Mouse (Mus musculus) testis, adult 2 months (tissue): ENCODE data around the gene Baz2b. TPM values are rescaled to one million over a fixed set of nuclear protein-coding genes. Genes with fewer than 3 reads are reported as not detected.

ENCODE experiments used
- H3K27ac ChIP-seq: fragments of 200-500 bp; 2 replicates; pipeline ENCODE4 v1.5.1; 2012; ENCODE audit warnings: low read depth, low read length; ENCODE audit not compliant: control insufficient read depth, insufficient read depth
- H3K27me3 ChIP-seq: fragments of 200-500 bp; 2 replicates; pipeline ENCODE4 v1.6.1; 2012; ENCODE audit warnings: mild to moderate bottlenecking, low read length, moderate library complexity; ENCODE audit not compliant: control insufficient read depth, insufficient read depth
- H3K36me3 ChIP-seq: fragments of 200-500 bp; 2 replicates; pipeline ENCODE4 v1.6.1; 2012; ENCODE audit warnings: mild to moderate bottlenecking, low read length; ENCODE audit not compliant: control insufficient read depth, insufficient read depth
- H3K4me1 ChIP-seq: fragments of 200-500 bp; 2 replicates; pipeline ENCODE4 v1.6.1; 2012; ENCODE audit warnings: low read length; ENCODE audit not compliant: control insufficient read depth, insufficient read depth
- H3K4me3 ChIP-seq: fragments of 200-500 bp; 2 replicates; pipeline ENCODE4 v1.5.1; 2012; ENCODE audit warnings: low read depth, mild to moderate bottlenecking, low read length, moderate library complexity, mixed read lengths; ENCODE audit not compliant: control insufficient read depth
- CTCF ChIP-seq: fragments of 200-500 bp; IDR thresholded peaks from 2 replicates; pipeline ENCODE4 v1.5.1; 2012; ENCODE audit warnings: low read depth, mild to moderate bottlenecking, inconsistent platforms, low read length, moderate library complexity; ENCODE audit not compliant: control insufficient read depth, insufficient read depth, insufficient replicate concordance
- POLR2A ChIP-seq: fragments of 200-500 bp; IDR thresholded peaks from 2 replicates; pipeline ENCODE4 v1.6.1; 2012; ENCODE audit warnings: low read depth, mild to moderate bottlenecking, inconsistent platforms, low read length, moderate library complexity; ENCODE audit not compliant: control insufficient read depth
- polyA plus RNA-seq: library from polyadenylated mRNA; depleted of rRNA; stranded (reverse); fragments of >200 nt; gene quantifications from 2 replicates; pipeline ENCODE4 v1.2.3, GENCODE M21; 2012

Baz2b gene
- polyA plus RNA-seq, 1 experiment: 20.0 TPM

DNA sequence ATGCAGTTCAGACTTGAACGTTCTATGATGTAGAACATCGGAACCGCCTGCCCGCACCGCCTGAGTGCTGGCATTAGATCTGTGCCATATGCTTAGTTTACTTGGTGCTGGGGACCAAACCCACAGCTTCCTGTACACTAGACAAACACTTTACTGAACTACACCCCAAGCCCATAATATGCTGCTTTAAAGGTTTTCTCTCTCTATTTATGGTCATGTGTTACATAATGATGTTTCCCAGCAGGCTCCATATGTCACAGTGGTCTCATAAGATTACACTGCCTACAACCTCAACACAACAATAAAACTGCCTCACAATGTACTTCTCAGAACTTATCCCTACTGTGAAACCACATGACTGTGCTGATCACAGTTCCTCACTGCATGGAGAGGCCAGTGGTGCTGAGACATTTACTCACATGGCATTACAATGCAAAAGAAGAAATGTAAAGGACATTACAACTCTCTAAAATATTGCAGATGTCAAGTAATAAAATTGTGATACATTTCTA is 9.5 kb downstream of the Baz2b start:
- no peak overlapping the region for H3K27ac ChIP-seq
- no peaks in the 10 kb centered on the region for H3K36me3 ChIP-seq
- TF ChIP-seq POLR2A (no peak), CTCF (no peak)
- H3K4me1 ChIP-seq: no peaks in the 10 kb centered on the region
- H3K27me3 ChIP-seq: no peaks in the 10 kb centered on the region
- H3K4me3 ChIP-seq: no peak overlapping the region

DNA sequence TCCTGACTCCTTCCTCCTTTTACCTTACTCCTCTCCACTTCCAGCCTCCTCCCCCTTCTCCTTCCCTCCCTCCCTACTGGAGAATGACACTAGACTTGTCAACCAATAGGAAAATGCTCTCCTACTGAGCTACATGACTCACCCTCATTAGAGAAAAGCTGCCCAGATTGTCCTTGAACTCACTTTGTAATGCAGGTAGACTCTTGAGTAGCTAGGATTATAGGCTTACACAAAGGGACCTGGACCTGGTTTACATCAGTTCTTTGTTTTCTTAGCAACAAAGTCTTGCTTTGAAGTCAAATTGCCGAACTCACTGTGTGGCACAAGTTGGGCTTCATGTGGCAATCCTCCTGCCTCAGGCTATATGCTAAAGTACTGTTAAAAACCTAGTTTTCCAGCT is 12.8 kb downstream of the Baz2b start:
- no peaks in the 10 kb centered on the region for H3K36me3 ChIP-seq
- no peaks in the 10 kb centered on the region for H3K27me3 ChIP-seq
- no peak overlapping the region for H3K4me3 ChIP-seq
- H3K4me1 ChIP-seq: no peaks in the 10 kb centered on the region
- TF ChIP-seq POLR2A: no peak
- TF ChIP-seq CTCF: no peak
- no peak overlapping the region for H3K27ac ChIP-seq

DNA sequence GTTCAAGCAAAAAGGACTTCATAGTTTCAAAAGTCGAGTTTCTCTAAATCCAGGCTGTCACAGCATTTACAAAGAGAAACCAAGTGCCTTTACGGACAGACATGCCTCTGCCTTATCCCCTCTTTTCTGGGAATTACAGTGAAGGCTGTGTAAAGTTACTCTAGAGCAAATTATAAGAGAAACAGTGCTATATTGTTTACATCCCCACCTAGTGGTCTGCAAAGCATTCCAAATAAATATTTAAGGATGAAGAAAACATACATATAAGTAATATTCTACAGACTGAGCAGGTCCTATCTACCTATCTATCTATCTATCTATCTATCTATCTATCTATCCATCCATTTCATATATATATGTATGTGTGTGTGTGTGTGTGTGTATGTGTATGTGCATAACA is 27.9 kb downstream of the Baz2b start:
- TF ChIP-seq POLR2A: no peak
- no peak for TF ChIP-seq CTCF
- H3K36me3 ChIP-seq: no peaks in the 10 kb centered on the region
- no peak overlapping the region for H3K27ac ChIP-seq
- H3K27me3 ChIP-seq: no peaks in the 10 kb centered on the region
- H3K4me1 ChIP-seq: no peaks in the 10 kb centered on the region
- H3K4me3 ChIP-seq: no peak overlapping the region

DNA sequence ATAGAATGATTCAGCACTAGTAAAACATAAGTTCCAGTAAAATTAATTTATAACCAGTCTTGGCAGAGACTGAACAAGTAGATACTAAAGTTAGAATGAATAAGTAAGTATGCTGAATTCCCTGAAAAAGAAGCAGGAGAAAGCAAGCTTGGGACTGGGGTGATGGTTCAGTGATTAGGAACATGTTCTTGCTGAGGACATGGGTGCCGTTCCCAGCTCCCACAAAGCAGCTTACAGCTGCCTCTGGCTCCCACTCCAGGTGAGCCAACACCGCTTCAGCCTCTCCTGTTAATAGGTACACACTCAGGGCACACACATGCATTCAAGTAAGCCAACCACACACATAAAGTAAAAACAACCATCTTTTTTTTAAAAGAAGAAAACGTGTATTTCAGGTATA is 32.1 kb downstream of the Baz2b start:
- H3K4me1 ChIP-seq: no peaks in the 10 kb centered on the region
- no peaks in the 10 kb centered on the region for H3K27me3 ChIP-seq
- no peaks in the 10 kb centered on the region for H3K36me3 ChIP-seq
- no peak overlapping the region for H3K4me3 ChIP-seq
- H3K27ac ChIP-seq: no peak overlapping the region
- TF ChIP-seq CTCF (no peak), POLR2A (no peak)

DNA sequence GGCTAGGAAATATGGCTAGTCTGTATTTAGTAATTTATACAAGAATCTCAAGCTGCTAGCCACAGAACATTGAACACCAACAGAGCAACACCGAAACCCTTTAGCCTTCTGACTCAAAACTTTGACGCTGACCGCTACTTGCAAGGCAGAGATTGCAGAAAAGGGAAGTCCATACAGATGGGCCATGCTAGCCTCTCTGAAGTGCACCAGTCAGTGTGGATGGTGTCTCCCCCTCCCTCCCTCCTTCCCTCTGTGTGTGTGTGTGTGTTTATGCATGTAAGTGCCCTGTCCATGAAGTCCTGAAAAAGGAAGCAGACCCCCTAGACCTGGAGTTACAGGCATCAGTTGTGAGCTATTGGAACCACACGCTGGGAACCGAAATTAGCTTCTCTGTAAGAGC is 33.6 kb downstream of the Baz2b start:
- Histone ChIP-seq H3K4me3 (no peak overlapping the region), H3K4me1 (no peaks in the 10 kb centered on the region), H3K27me3 (no peaks in the 10 kb centered on the region), H3K27ac (no peak overlapping the region), H3K36me3 (no peaks in the 10 kb centered on the region)
- TF ChIP-seq POLR2A (no peak), CTCF (no peak)

DNA sequence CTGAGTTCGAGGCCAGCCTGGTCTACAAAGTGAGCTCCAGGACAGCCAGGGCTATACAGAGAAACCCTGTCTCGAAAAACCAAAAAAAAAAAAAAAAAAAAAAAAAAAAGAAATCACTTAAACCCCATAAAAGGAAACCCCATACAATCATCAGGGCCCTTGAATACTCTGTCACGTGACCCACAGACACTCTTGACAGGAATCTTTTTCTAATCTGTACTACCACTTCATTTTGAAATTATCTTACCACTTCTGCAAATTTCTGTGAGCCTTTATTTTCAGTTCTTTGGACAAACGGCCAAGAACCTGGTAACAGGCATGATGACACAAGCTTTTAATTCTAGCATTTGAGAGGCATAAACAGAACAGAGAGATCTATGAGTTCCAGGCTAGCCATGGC is 34.6 kb downstream of the Baz2b start:
- TF ChIP-seq POLR2A: no peak
- no peak for TF ChIP-seq CTCF
- no peaks in the 10 kb centered on the region for H3K27me3 ChIP-seq

DNA sequence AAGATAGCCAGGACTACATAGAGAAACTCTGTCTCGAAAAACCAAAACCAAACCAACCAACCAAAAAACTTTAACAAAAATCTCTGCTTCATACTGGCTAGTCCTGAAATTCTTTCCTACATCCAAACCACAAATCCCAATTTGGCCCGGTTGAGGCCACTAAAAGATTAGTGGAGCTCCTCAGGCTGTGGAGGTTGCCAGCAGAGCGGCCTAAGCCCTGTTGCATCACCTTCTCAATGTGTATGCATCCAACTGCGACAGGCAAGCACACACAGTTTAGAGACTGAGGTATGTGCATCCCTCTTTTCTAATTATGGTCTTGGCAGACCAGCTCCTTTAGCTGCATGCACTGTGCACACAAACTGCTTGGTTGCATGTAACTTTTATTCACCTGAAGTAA is 36.0 kb downstream of the Baz2b start:
- no peaks in the 10 kb centered on the region for H3K27me3 ChIP-seq
- H3K36me3 ChIP-seq: no peaks in the 10 kb centered on the region
- TF ChIP-seq CTCF (no peak), POLR2A (no peak)
- no peak overlapping the region for H3K27ac ChIP-seq
- no peak overlapping the region for H3K4me3 ChIP-seq
- no peaks in the 10 kb centered on the region for H3K4me1 ChIP-seq

More for the DNA sequence above, 34.6 kb downstream of the Baz2b start:
- no peaks in the 10 kb centered on the region for H3K4me1 ChIP-seq
- H3K27ac ChIP-seq: no peak overlapping the region
- no peaks in the 10 kb centered on the region for H3K36me3 ChIP-seq
- H3K4me3 ChIP-seq: no peak overlapping the region

DNA sequence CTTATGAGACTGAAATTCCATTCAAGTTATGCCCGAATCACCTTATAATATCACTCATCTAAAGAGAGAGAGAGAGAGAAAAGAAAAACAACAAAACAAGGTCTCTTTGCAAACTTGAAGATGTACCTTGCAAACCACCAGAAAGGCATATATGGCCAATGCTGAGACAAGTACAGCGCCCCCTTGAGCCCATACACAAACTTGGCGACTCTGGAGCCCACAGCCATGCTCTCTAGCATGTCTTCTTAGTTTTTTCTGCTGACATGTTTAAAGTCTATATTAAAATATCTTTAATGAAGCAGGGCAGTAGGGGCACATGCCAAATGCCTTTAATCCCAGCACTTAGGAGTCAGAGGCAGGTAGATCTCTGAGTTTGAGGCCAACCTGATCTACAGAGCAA is 36.4 kb downstream of the Baz2b start:
- TF ChIP-seq CTCF (no peak), POLR2A (no peak)
- no peaks in the 10 kb centered on the region for H3K4me1 ChIP-seq
- no peaks in the 10 kb centered on the region for H3K36me3 ChIP-seq
- no peaks in the 10 kb centered on the region for H3K27me3 ChIP-seq
- no peak overlapping the region for H3K4me3 ChIP-seq
- H3K27ac ChIP-seq: no peak overlapping the region
